Mouse (Mus musculus): ENCODE results near the gene Gm10447.

Gm10447 gene

DNA sequence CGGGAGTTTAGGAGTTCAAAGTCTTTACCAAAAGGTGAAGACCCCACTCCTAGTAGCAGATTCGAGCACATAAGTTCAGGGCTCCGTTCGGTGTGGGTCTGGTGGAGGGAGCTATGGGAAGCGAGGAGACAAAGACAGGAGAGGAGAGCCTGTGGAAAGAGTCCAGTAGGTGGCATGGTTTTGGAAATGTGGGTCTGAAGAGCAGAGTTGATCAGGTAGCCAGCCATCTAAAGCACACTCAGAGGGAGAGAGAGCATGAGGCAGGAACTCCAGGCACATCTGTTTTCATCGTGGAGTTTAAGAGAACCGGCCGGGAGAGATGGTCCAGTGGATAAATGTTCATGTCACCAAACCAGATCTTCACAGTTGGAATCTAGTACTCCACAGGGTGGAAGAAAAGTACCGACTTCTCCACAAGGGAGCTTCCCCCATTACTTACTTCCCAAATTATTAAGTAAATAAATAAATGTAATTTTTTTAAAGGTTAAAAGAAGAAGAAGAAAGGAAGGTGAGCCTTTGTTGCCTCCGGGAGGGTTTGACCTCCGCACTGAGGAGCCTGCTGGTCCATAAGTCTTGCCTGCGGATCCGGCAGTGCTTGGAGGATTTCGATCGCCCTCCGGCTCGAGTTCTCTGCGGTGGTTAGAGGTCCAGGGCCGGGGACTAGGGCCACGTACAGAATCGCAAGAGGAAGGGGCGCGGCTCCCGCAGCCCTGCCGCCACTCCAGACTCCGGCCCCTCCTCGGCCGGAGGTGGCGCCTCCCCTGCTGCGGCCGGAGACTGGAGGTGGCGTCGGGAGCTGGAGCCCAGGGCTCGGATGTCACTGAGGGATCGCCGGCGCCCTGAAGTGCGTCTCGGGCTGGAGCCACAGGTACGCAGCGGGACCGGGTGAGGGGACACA lies at the start of gene Gm10447, which contains the start of gene Shroom1:
TSS of gene Gm10447 (minus strand) at position 637 of the 898 bp plus-strand sequence.
TSS of gene Shroom1 (plus strand) at position 732 of the 898 bp plus-strand sequence.
- DNase-seq: peak; percentile 56 to 75

DNA sequence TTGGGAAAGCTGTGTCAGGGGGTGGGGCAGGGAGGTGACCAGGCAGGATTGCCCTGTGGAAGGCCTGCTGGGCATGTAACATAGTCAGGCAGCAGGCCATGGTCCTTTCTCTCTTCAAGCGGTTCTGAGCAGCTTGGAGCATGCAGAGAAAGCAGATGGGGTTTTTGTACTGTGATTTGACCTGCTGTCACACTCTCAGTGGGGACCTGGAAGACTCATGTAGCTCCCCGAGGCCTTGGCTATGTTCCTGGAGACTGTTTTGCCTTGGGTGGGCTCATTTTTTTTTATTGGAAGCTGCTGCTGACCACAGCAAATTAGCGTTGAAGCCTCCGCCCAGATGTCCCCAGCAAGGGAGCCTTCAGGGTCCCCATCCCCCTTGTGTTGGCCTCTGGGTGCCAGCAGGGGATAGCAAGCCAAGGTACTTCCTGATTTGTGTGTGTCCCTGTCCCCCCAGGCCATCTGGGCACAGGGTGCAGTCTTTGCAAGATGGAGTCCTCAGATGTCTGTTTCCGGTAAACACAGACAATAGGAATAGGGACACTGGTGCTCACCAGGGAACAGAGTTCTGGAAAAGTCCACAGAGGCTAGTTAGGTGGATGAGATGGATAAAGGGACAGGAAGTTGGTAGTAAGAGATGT lies 48.2 kb upstream of the Gm10447 start:
- DNase-seq: no peak

DNA sequence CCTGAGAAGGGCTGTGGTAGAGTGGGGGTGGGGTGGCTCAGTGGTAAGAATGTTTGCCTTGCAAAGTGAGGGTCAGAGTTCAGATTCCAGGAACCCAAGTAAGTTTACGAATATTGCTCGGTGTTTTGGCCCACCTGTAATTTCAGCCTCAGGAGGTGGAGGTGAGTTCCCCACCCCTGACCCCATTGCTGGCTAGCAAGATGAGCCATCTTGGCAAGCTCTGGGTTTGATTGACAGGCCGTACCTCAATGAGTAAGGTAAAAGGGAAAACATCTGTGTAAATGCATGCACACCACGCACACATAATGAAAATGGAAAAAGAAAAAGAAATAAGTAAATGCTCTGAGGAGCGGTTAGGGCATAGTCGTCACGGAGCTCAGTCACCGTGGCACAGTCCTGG lies 47.5 kb upstream of the Gm10447 start:
- no peak for DNase-seq

DNA sequence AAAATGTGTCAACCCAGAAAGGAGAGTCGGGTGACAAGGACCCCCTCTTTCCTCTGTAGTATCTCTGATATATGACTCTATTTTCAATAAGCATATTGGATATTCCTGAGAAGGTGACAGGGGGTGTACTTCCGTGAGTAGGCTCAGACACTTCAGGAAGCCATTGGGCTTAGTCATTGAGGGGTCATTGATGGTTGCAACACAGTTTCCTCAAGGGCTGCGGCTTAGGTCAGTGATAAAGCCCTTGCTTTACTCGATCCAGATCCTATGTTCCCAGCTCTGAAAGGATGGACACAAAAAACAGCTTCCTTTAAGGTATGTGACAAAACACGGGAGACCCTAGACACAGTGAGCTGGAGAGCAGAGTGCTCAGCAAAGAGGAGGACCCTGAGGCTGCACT lies 46.8 kb upstream of the Gm10447 start:
- DNase-seq: no peak

DNA sequence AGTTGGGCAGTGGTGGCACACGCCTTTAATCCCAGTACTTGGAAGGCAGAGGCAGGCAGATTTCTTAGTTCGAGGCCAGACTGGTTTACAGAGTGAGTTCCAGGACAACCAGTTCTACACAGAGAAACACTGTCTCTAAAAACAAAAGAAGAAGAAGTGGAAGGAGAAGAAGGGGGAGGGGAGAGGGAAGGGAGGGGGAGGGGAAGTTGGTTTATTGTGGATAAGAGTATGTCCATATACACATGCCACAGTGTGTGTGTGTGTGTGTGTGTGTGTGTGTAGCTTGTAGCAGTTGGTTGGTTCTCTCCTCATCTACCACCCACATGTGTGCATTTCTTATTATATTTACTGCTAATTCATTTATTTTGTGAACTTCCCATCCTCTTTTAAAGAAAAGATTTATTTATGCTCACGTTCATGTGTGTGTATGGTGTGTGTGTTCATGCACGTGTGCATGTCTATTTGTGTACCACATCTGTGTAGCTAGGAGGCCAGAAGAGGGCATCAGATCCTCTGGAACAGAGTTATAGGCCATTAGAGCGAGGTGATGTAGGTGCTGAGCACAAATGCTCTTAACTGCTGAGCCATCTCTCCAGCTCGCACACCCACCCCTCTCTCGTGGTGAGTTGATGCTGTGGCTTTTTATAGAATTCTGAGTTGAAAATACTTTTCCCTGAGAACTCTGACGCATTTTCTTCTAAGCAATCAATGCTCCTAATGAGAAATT lies 45.3 kb upstream of the Gm10447 start:
- DNase-seq: no peak

DNA sequence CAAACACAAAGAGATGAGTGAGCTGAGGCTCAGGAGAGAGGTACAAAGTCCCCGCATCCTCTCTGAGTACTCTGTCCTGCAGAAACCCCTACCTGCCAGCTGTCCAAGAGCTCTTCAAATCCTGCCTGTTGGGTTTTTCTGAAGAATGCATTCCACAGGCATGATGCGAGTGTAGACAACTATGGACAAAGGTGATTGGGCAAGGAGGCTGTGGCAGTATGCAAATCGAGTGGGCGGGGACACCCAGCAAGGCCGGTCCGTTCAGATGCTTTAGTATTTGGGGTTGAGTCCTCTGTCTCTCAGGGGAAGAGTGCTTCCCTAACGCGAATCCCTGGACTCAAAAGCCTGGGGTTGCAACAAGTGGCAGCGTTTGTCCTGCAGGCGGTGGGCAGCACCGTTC lies 43.7 kb upstream of the Gm10447 start:
- DNase-seq: peak; percentile 38

DNA sequence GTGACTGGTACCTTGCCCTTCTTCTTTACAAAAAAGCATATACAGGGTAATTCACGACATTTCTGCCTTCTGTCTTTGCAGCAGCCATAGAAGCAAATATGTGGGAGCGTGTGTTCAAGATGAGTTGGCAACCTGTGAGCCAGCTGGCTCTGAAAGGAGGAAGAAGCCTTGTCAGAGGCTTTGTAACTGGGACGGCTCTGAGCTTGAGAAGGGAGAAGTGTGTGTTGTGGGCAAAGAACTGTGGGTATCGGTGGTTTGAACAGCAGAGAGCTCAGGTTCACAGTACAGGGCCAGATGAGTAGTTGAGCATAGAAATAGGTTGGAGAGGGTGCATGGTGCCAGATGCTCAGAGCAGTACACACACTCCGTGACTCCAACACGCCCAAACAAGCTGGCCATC lies 40.0 kb upstream of the Gm10447 start:
- no peak for DNase-seq

DNA sequence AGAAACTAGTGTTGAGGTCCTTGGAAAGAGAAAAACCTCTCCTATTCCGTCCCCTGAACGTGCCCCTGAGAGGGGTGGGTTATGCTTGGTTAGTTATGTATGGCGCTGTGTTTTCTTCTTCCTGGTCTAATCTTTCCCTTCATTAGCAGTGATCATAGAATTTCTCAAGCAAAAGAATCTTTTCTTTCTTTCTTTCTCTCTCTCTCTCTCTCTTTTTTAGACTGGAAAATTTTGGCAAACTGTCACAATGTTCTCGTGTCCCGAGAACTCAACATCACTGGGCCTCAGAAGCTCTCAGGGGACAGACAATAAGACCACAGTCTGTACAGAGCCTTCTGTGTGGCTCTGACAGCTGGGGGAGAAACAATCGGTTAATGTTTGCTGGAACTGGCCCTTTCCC lies 38.5 kb upstream of the Gm10447 start:
- DNase-seq: no peak

DNA sequence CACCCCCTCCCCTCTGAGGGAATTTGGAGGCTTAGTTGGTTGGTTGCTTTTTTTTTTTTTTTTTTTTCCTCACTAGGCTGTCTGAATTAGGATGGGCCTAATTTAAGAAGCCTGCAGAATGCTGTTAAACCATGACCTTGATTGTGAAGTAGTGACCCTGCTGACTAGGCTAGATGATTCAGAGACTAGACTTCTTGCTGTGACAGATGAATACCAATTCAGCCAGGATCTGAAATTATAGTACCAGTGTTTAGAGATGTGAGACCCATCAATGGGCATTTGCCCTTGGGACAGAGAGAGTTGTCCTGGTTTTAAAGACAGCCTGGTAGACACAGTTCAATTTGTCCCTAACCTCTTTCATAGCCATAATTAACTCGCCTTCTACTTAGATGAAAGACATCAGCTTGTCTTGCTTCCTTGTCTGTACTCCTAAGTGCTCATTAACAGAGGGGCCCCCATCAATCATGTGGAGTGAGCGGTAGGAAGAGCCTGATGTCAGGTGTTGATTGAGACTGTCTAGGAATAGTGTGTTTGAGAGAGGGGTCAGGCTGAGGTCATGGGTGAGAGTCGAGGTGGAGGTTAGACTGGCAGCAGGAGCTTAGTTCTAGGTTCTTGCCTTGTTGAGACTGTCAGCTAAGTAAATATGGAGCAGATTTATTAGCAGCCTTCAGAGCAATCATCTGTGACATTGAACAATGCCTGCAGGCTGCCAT lies 36.5 kb upstream of the Gm10447 start:
- DNase-seq: no peak

DNA sequence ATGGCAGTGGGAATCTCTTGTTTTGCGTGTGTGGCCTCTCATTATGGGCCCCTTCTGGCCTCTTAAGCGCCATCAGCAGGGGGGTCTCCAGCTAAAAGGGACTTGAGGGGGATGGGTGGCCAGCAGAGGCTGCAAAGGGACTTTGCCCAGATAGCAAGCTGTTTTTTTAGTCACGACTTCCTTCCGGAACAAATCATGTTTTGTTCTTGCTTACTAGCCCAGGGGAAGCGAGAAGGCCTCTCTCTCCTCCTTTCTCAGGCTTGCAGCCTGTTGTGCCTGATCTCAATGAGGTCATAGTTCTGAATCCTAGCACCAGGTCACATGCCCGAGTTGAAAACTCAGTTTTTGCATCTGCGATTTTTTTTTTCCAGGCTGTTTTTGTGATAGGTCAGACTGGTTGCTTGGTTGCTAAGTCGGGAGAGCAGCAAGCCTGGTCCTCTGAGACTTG lies 35.1 kb upstream of the Gm10447 start:
- no peak for DNase-seq

DNA sequence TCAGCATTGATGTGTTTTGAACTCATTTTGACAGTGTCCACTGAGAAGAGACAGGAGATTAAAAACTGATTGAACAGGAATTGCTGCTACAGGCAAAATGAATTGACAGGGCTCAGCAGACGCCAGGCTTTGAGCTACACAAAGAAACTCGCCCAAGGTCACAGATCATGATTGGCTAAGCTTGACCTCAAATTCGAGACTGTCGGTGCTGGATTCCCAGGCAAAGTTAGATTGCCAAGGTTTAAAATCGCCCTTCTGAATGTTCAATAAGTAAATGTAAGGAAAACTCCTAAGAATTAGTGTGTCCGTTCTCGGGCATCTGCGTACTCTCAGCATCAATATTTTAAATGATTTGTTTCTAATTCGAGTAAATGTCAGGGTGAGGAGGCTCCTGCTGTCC lies 32.5 kb upstream of the Gm10447 start:
- no peak for DNase-seq

DNA sequence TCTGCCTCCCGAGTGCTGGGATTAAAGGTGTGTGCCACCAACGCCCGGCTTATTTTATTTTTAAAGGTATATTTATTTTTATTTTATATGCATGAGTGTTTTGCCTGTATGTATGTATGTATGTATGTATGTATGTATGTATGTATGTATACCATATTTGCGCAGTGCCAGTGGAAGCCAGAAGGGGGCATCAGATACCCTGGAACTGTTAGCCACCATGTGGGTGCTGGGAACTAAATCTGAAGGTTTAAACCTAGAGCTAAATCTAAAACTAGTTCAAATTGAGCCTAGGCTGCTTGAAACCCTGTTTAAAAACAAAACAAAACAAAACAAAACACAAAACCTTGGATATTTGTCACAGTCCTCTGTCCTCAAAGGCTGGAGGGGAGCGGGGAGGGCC lies 32.1 kb upstream of the Gm10447 start:
- no peak for DNase-seq

DNA sequence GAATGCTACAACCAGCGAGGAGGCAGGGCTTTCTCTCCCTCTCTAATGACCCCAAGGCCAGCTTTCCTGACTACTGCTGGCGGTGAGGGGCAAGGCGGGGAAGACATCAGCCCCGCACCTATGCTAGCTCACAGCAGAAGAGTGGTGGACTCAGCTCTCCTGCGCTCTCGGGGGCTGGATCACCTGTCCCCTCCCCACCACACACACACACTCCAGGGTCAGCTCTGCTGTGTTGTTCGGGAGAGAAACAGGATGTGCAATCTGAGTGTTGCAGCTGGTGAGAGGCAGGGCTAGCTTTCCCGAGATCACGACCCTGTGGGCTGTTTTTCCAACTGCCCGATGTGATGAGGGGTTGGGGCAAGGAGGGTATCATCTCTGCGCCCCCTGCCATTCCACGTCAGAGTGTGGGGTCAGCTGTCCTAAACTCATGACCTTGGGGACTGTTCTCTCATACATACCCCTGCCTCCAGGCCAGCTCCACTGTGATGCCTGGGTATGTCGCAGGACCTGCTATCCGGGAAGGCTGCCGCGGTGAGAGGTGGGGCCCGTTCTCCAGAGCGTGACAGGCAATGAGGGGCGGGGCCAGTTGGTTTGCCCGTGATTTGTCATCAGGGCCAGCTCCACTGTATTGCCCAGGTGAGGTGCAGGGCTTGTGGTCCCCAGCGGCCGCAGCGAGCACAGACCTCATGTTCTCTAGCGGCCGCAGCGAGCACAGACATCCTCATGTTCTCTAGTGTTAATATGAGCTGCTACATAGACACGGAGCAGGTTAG lies 30.1 kb upstream of the Gm10447 start:
- DNase-seq: peak; percentile 46 to 78

DNA sequence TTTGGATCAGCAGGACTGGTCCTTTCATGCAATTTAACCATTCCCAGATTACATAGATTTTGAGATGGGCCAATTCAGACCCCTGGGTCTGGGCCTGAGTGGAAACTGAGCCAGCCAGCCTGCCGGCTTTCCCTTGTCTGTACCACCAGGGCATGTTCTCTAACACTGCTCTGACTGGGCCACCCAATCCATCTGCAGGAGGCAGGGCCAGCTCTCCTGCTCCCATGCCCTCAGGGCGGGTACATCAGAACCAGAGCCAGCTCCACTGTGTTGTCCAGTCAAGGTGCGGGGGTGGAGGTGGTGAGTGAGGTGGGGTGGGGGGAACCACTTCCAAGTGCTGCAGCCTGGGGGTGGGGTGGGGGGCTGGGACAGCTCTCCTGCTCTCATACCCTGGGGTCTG lies 29.4 kb upstream of the Gm10447 start:
- no peak for DNase-seq

DNA sequence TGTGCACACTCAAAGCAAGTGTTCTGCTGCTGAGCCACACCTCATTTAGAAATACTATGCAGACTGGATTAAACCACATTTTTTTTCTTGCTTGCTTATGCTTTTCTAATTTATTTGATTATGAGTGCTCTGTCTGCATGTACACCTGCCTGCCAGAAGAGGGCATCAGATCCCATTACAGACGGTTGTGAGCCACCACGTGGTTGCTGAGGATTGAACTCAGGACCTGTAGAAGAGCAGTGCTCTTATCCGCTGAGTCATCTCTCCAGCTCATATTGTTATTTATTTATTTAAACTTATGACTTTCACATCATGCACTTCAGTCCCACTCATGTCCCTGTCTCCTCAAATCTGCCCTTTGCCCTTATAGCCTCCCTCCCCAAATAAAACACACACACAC lies 28.8 kb upstream of the Gm10447 start:
- peak in 1 of 2 experiments; percentile 10 for DNase-seq

DNA sequence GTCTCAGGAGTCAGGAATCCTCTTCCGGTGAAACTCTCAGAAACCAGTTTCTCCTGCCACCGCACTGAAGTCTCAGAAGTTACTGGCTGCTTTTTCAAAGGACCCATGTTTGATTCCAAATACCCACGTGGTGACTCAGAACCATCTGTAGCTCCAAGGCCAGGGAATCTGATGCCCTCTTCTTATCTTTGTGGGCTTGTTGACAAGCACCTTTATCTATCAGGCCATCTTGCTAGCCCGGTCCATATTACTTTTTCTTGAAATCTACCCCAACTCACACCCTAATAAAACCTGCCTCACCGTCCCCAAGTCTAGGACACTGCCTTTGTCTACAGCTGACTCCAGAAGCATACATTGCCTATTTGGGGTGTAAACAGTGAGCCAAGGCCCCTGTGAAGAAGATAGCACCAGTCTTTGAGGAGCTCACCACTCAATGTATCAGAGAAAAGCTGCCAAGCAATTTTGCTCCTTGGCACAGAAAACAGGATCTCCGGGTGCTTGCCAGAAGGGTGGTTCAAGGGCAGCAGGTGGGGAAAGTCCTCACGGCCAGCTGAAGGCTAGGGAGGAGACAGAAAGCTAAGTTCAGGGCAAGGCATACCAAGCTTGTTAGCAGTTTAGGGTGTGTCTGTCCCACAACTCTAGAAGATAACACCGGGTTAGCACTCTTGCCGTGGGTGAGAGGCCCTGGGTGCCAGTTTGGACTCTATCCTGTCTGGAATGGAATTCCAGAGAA lies 26.4 kb upstream of the Gm10447 start:
- peak in 1 of 2 experiments; percentile 44 for DNase-seq

DNA sequence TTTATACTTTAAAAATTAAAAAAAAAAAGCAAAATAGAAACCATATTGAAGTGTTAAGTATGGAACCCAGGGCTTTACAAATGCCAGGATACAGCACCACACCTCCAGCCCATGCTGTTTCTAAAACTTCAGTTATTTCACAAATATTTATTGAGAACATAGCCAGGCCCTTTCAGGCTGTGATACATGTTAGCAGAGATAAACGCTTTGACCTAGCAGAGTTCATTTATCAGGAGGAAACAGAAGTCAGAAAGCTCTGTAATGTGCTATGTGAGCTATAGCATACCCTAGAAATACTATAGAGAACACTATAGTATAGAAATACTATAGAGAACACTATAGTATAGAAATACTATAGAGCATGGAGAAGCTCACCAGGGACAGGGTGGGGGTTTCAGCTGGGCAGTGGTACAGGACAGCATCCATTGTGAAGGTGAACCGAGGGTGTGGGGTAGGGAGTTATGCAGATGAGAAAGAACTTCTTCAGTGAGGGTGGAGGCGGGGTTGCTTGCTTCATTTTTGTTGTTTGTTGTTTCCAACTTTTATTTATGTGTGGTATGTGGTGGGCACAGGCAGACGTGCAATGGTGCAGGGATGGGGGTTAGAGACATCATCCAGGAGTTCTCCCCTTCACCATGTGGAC lies 24.3 kb upstream of the Gm10447 start:
- DNase-seq: no peak

DNA sequence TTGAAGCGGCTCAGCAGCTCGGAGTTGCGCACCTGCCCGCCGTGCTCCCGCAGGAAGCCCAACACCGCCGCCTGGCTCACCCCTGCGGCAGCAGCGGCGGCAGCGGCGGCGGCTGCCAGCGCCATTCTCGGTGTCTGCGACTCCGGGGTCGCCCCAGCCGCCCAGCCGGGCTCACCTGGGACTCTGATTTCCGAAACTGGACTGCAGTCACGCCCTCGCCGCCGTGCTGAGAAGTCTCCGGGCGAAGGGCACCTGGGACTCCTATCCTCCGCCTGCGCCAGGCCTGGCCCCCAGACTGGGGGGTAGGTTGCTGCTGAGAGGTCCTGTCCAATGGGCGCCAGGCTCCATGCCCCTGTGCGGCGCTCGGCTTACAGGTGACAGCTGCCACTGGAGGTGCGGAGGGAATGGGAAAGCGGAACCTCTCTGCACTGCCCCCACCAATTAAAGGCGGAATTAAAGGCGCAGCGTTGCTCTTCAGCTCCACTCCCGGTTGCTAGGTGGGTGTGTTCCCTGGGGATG lies 22.9 kb upstream of the Gm10447 start, which contains the start of the genes Gm9945 and Sowaha:
TSS of gene Gm9945 (plus strand) at position 384 of the 519 bp plus-strand sequence.
TSS of gene Sowaha (minus strand) at position 492 of the 519 bp plus-strand sequence.
- peak; percentile 71 to 72 for DNase-seq

DNA sequence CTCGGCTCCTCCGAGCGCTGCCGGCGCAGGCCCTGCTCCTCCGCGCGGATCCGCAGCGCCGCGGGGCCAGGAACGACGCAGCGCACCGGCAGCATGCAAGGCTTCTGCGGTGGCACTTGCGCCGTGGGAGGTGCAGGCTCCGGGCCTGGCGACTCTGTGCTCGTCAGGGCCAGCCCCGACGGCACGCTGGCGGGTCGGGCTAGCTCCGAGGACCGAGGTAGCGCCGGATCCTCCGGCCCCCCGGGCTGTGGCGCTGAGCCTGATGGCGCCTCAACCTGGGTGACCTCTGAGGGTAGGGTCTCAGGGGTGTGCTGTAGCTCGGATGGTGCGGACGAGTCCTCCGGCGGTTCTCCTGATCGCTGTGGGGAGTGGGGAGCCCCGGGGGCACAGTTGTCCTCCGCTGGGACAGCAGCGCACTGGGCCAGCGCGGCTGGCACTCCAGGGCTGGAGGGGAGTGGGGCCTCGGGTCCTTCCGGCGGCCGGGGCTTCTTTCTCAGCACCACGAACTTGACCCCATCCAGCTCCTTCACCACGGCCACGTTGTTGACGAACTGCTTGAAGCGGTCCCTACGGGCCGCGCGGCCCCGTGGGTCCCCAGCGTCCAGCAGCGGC lies 22.4 kb upstream of the Gm10447 start:
- peak in 1 of 2 experiments; percentile 32 for DNase-seq

All from kidney, postnatal 36 days (tissue).